Mouse (Mus musculus) large intestine, adult 2 months (tissue): ENCODE data around the gene Iqcf1. TPM values are rescaled to one million over a fixed set of nuclear protein-coding genes. Genes with fewer than 3 reads are reported as not detected.

Experiments used
- DNase-seq: peaks from one replicate; pipeline ENCODE4 v3.0.0-alpha.2; 2012; ENCODE audit warnings: low read depth, low spot score
- WGBS: fragments of 180-500 bp; shearing (Covaris S2); methylation state at CpG from one replicate; pipeline ENCODE4 v1.1.7; 2018; 5-methylcytosine and 5-hydroxymethylcytosine counted together
- polyA plus RNA-seq: library from polyadenylated mRNA; depleted of rRNA; stranded (reverse); fragments of >200 nt; gene quantifications from 2 replicates; pipeline ENCODE4 v1.2.3, GENCODE M21; 2012; rRNA removed

Iqcf1 gene
- not detected in 2 replicates for polyA plus RNA-seq

DNA sequence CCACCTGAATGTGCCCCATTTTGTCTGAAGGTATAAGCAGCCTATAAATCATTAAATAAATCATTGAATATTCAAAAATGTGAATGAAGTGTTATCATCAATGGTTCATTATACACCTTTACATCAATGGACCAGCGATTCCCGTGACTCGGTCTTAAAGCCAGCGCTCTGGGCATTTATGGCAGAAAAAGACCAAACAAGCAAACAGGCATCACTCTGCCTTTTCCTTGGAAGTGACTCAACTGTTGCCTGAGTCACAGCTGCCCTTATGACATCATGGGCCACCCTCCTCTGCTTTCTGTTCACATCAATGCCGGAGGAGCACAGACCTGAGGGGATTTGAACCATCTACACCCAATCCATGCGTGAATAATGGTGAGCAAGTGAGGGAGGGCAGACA is at the start of gene Iqcf1:
Iqcf1 (plus strand) TSS at position 301 of the 400 bp plus-strand sequence.
- 90% methylated on average over 6 of the region's 6 CpGs for WGBS
- DNase-seq, result no peak

DNA sequence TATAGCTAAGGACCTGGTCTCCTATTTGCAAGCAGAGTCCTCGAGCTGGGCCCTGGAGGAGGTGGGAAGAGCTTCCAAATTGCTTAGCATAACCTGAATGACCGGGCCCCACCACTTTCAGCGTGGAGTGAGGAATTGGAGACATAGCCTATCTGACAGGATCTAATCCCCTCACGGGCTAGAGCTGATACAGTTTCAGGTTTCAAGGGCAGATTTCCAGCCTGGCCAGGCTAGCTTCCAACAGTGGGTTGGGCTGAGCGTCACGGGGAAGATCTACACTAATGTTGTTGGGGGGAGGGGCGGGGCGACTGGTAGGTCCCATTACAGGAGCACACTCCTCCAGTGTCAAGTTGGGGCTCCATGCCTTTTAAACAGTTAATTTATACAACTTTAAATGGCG is 49.1 kb upstream of the Iqcf1 start:
- DNase-seq, result no peak
- WGBS, result 34% methylated on average over 9 of the region's 9 CpGs

DNA sequence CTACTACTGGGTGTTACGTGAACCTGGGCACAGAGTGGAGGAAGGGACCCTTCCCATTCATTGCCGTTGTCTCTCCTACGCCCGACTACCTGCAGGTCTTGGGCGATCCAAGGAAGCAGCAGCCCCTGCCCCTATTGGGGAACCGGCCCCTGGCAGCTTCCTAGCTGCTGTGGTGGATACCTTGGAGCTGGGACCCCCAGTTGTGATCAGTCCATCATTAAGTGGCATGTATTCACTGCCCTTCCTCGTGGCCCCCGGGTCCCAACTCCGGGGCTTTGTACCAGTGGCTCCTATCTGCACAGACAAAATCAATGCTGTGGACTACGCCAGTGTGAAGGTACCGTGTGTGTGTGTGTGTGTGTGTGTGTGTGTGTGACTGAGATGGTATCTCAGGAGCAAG is 48.5 kb upstream of the Iqcf1 start:
- DNase-seq, result no peak
- WGBS, result 82% methylated on average over 11 of the region's 11 CpGs

DNA sequence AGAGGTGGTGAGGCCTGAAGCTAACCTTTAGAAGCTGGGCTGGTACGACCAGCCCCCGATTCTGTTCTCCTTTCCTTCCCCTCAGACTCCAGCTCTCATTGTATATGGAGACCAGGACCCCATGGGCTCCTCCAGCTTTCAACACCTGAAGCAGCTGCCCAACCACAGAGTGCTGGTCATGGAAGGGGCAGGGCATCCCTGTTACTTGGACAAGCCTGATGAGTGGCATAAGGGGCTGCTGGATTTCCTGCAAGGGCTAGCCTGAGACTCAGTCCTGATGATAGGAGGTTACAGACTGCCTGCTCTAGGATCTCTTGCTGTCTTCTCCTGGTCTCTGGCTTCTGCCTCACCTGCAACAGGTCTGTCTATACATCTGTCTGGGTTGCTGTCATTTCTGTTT is 47.9 kb upstream of the Iqcf1 start:
- no peak for DNase-seq
- 84% methylated on average over 2 of the region's 2 CpGs for WGBS

DNA sequence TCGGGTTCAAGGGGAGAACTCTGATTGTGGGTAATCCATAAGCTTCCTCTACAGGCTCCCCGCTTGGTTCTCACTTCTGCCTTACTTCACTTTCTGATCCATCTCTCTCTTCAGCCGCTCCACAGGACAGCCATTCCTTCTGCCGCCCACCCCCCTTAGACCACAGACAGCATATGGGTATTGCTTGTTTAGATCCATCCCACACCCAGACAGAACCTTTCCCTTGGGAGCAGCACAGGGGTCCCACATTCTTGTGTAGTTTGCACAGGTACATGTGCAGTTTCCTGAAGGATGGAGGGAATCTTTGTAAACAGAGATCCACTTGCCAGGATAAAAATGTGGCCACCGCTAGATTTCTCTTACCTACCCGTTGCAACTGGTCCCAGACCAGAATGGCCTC is 47.4 kb upstream of the Iqcf1 start:
- no peak for DNase-seq
- 80% methylated on average over 6 of the region's 6 CpGs for WGBS

DNA sequence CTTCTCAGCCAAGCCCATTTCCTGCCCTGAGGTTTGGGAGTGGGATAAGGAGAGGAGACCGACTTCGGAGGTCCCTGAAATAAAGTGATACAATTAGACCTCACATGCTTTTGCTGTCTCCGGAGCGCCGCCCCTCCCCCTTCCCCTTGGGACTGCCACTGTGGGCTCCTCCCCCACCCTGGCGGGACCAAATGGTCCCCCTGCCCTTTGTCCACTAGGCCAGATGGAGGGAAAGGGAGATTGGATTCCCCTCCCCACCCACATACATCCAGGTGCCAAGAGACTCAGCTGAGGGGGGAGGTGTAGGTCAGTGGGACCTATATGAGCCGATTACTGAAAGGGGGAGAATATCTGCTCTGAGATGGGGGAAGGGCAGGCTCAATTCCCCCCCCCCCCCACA is 46.9 kb upstream of the Iqcf1 start:
- 53% methylated on average over 7 of the region's 7 CpGs for WGBS
- no peak for DNase-seq

DNA sequence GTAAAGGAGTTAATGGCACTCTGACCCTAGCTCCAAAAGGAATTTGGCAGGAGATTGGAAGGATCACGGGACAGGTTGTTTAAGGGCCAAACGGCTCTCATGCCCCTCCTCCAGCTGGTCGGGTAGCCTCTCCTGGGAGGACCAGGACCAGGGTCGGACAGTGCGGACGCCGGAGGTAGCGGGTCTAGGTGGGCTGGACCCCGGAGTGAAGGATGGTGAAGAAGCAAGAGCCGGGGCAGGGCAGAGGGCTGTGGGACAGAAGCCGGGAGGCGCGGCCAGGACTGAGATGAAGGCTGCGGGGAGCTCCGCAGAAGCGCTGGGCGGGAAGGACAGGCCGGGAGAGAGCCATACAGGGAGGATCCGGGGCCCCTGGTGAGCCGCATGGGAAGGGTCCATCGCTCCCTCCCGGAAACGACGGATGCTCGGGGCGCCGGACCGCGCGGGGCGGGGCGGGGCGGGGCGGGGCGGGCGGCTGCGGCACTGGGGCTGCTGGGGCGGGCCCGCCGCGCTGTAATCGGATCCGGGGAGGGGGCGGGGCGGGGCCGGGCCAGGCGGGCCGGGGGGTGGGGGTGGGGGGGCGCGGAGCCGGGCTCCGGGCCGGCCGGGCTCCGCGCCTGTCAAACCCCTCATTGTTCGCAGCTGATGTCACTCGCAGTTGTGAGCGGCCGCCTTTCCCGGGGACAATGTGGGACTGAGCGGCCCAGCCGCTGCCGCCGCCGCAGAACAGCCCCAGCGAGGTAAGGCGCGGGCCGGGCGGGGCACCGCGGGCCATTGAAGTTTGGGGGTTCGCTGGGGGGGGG is 46.3 kb upstream of the Iqcf1 start, which contains the start of gene Pcbp4:
Pcbp4 (plus strand) TSS at position 21 of the 800 bp plus-strand sequence.
- DNase-seq, result no peak
- under 1% methylated on average over 55 of the region's 74 CpGs for WGBS

DNA sequence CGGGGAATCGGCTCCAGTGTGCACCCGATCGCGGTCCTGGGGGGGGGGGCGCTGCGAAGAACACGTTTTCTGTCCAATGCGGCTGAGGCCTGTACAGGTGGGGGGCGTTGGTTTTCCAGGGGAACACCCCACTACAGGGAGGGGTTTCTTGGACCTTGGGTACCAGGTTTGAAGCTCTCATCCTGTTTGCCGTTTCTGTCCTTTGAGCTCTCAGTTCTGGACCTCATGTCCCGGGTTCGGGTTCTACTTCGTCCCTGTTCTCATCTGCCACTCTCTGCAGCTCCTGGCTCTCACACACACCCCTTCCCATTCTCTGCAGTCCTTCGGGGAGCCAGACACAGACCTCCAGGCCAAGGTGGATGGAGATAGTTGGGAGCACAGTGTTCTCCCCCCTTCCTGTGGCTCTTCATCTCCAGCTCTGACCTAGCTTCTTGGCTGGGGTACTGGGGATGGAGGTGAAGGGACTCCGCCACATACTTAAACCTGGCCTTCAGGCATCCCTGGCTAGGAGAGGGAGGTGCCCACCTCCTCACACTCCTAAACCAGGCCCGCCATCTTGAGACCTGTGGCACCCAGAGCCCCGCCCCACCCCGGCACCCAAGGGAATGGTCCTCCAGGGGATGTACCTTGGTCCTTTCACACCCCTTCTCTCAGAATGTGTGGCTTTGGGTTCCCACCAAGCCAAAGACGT is 45.6 kb upstream of the Iqcf1 start:
- WGBS, result 20% methylated on average over 20 of the region's 20 CpGs
- DNase-seq, result no peak

DNA sequence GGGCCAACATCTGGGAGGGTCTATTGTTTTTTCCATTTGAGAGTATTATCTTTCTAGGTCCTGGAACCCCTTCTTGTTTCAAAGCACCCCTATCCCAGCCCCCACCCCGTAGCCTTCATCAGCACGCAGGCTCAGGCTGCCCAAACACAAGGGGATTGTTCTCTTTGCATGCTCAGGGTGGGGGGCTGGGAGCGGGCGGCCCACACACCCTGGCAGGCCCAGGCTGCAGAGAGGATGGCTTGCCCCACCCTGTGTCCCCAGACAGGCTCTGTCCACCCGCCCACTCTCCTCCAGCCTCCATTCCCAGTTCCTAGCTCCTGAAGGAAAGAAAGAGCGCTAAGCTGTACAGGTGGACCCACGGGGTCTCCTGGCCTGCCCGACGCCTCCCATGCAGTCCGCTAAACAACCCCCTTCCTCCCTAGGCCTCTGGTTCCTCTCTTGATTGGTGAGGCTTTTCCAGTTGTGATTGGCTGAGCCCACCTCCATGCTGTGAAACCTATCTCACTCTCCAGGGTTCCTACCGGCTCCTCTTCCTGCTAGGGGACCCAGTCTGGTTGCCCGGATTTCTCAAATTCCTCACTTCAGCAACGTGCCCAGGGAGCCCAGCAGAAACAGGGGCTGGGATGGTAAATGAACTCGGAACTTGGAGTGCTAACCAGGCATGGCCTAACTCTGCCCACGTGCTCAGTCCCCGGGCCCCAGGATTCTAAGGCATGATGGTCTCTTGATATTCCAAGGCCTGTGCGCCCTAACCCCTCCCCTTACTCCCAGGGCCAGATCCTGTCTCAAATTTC is 44.7 kb upstream of the Iqcf1 start:
- WGBS, result 67% methylated on average over 17 of the region's 17 CpGs
- no peak for DNase-seq

DNA sequence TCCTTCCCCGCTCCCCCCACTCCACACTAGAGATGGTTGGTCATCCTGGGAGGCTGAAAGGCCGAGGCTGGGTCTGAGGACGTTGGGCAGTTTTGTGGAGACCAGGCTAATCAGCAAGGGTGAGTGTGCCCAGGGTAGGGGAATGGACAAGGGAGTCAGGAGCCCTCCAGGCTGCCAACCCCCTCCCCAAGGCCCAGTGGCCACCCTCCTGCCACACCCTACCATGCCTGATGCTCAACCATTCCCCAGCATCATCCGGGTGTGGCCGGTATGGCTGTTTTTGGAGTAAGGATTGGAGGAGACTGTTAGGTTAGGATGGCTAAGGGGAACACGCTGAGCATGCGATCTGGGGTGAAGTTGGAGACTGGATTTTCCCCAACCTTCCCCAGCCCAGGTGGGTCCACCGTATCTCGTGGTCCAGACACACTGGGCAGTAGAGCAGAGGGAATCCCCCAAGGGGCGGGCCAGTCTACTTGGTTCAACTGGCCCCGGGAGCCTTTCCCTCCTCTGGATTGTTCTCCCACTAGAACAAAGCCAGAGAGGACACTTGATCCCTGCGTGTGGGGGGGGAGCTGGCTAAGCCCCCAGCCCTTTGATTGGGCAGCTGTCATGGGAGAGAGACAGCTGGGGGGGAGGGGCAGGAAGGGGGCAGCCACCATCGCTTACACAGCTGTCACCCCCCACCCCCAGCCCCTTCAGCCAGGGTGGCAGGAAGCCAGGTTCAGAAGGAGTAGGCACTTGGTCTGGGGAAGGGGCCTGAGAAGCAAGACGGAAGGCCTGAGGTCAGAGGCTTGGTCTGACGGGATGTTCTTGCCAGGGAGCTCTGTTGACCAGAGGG is 43.2 kb upstream of the Iqcf1 start:
- DNase-seq, result no peak
- 73% methylated on average over 15 of the region's 15 CpGs for WGBS

DNA sequence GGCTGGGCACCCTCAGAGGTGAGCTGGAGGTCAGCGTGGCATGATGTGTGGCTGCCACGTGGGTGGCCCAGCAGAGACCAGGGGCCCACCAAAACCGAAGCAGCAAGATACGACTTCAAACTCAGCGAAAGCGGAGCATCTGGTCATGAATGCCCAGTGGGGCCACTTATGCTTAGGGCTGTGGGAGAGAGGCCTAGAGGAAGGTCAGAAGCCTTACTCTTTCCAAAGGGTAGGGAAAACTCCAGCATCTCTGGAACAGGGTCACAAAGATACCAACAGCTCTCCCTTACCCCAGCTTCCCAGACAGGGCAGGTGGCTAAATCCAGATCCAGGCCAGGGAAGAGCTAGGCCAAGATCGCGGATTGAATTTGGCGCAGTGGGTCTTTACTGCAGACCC is 42.6 kb upstream of the Iqcf1 start:
- no peak for DNase-seq
- WGBS, result 79% methylated on average over 9 of the region's 9 CpGs

DNA sequence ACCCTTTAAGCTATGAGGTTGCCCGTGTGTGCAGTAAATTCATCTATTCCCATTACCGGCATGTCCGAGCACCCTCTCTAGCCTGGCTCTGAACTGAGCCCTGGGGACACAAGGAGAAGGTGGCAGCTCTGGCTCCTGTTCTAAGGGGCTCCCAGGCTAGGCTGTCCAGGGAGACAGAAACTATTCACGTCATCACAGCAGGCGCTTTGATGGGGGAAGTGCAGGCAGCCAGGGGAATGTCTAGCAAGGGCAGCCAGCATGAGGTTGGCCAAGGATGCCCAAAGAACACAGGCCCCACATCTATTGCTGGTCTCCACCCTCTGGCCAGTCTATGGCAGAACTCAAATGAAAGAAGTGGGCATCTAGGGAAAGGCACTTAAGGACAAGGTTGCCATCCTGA is 41.8 kb upstream of the Iqcf1 start:
- 88% methylated on average over 5 of the region's 5 CpGs for WGBS
- DNase-seq, result no peak

DNA sequence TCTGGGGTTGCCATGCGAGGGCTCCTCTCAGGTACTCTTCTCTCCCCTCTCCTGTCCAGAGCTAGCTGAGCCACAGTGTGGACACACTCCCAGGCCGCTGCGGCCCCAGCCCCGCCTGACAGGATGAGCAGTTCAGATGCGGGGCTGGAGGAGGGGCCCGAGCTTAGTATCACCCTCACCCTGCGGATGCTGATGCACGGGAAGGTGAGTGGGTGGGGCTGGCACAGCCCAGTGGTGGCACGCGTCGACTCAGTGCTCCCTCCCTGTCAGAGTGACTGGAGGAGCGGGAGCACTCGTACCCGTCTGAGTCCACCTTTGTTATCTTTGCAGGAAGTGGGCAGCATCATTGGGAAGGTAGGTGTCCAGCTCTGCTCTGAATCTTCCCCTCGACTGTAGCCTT is 39.8 kb upstream of the Iqcf1 start:
- no peak for DNase-seq
- WGBS, result 66% methylated on average over 15 of the region's 15 CpGs

DNA sequence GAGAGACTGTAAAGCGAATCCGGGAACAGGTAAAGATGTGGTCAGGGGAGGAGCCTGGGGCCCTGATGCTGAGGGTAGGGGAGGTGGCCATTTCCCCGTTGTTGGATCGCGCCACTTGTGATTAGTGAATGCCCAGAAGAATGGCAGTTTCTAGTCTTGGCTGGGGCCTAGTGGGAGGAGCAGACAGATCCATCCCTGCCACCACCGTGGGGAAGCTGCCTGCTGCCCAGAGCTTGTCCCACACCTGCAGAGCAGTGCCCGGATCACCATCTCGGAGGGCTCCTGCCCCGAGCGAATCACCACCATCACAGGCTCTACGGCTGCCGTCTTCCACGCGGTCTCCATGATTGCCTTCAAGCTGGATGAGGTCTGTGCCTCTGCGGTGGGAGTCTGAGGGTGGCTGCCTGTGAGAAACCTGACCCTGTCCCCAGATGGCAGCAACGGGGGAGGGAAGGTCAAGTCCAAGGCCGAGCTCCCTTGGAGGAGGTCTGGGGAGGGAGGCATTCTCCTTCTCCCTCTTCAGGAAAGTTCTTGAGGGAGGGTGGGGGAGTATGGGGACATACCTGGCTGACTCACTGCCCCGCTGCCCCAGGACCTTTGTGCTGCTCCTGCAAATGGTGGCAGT is 39.3 kb upstream of the Iqcf1 start:
- no peak for DNase-seq
- WGBS, result 78% methylated on average over 18 of the region's 18 CpGs

DNA sequence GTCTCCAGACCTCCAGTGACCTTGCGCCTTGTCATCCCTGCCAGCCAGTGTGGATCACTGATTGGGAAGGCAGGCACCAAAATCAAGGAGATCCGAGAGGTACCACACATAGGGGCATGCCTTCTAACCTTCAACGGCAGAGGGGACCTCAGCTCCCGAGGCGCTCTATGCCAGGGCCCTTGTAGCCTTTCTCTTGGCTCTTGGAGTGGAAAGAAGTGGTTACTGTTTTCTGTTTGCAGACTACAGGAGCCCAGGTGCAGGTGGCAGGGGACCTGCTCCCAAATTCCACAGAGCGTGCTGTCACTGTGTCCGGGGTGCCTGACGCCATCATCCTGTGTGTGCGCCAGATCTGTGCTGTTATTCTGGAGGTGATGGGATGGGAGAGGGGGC is 38.7 kb upstream of the Iqcf1 start:
- 90% methylated on average over 9 of the region's 9 CpGs for WGBS
- no peak for DNase-seq

DNA sequence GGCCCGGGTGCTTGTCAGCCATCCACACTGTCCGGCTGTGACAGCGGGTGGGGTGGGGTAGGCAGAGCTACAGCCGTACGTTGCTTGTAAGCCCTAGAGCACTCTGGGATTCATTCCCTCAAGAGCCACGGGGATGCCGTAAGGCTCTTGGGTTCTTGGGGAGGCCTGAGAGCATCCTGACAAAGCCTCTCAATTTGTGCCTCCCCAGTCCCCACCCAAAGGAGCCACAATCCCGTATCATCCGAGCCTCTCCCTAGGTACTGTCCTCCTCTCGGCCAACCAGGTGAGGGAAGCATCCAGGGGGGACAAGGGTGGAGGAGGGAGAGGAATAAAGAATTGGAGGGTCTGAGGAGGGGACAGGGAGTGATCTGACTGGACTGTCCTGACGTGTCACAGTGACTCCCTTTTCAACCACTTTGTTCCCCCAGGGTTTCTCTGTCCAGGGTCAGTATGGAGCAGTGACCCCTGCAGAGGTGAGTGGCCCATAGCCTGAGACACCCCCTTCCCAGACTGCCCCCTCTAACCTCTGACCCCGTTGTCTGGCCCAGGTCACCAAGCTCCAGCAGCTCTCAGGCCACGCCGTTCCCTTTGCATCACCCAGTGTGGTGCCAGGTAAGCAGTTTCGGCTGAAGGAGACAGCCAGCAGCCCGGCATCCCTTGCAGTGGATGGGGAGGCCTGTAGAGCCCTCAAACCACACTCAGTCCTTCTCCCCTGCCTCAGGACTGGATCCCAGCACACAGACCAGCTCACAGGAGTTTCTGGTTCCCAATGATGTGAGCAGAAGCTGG is 37.9 kb upstream of the Iqcf1 start:
- WGBS, result 88% methylated on average over 16 of the region's 16 CpGs

DNA sequence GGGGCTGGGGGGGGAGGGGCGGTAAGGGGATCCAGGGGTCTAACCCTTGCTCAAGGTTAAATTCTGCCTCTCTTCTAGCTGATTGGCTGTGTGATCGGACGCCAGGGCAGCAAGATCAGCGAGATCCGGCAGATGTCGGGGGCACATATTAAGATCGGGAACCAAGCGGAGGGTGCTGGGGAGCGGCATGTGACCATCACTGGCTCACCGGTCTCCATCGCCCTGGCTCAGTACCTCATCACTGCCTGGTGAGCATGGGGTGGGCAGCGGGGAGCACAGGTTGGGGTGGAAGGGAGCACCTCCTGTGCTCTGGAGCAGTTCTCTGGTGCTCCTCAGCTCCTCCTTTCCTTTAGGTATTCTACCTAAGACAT is 37.4 kb upstream of the Iqcf1 start:
- 97% methylated on average over 12 of the region's 12 CpGs for WGBS

More for the DNA sequence above, 37.9 kb upstream of the Iqcf1 start:
- no peak for DNase-seq

More for the DNA sequence above, 37.4 kb upstream of the Iqcf1 start:
- no peak for DNase-seq
